Mouse (Mus musculus): ENCODE results near the gene Tob1. TPM values are rescaled to one million over a fixed set of nuclear protein-coding genes. Genes with fewer than 3 reads are reported as not detected.

Gene Tob1
- 10.2 and 11.9 TPM in 2 replicates for polyA plus RNA-seq (2012; rRNA removed)

DNA sequence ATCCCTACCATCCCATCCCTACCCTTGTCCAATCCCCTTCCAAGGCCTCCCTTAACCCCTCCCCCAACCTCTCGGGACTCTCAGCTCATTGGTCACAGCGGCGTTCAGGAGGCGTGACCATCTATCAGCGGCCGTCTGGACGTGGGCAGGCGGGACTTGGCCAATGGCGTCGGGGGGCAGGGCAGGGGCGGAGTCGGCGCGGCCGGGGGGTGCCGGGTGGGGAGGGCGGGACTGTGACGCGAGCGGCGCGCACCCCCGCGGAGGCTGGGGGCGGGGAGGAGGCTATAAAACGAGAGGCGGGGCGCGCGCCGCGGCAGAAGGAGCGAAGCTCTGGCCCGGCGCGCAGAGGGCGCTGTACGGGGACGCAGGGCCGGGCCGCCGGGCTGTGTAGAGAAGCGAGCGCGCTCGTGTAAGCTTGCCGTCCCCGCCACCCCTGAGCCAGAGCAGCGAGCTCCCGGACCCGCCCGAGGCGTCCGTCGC lies at the start of gene Tob1:
TSS of gene Tob1 (plus strand) at position 331 of the 480 bp plus-strand sequence.
- H3K4me3 ChIP-seq (ENCODE audit: extremely low read depth, insufficient read depth, insufficient read length) = peak within 1 kb of the TSS; percentile 84
- 1% methylated on average over 51 of the region's 55 CpGs for WGBS
- no peaks in the 10 kb centered on the region for H3K27me3 ChIP-seq (ENCODE audit: control insufficient read depth, insufficient read depth, low read length)
- H3K4me1 ChIP-seq (ENCODE audit: control insufficient read depth, insufficient read depth, insufficient read length) = peaks cover 1% of the 10 kb centered on the region; the same call in 1 of the 2 replicates
- peak; percentile 95 to 99 for DNase-seq (ENCODE audit: low read depth in 1 of 2, low spot score in 2 of 2)
- peaks cover 10% of the 10 kb centered on the region; the same call in 1 of the 2 replicates for H3K36me3 ChIP-seq (ENCODE audit: control insufficient read depth, insufficient read depth, low read length)
- no peak for TF ChIP-seq CTCF (IDR thresholded peaks at IDR 0.05; ENCODE audit: extremely low read depth, insufficient read depth, insufficient read length, insufficient replicate concordance)
- TF ChIP-seq POLR2A (IDR thresholded peaks at IDR 0.05; ENCODE audit: low read depth, low read length) = peak; percentile 100
- H3K27ac ChIP-seq (ENCODE audit: insufficient read depth, low read length) = peak within 1 kb of the TSS; percentile 98

DNA sequence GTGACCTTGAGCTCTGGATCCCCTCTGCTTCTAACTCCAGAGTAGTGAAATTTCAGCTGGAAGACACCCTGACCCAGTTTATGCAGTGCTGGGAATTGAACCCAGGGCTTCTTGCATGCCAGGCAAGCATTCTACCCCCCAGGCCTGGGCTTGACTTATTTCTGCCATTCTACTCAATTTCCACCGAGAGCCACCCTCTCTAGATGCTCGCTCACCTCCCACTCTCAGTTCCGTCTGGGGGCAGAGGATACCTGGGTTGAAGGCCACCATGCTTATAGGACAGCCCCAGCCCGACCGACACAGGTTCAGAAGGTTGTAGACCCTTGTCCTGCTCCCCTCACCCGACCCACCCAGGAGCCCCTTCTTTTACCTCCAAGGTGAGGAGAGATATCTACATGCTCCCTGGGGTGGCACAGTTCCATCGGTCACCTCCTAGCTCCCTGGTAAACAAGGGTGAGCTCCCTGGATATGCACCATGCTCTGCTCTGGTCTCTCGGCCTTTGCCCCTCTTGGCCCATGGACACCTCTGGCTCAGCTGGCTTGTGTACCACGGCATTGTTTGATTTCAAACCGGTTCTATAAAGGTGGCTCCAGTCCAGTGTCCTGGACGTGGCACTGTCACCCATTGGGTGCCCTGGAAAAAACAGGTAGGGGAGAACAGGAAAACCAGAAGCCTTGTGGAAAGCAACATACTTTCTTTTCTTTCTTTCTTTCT lies 49.2 kb upstream of the Tob1 start:
- WGBS = 89% methylated on average over 11 of the region's 11 CpGs
- no peak for DNase-seq (ENCODE audit: low read depth in 1 of 2, low spot score in 2 of 2)

DNA sequence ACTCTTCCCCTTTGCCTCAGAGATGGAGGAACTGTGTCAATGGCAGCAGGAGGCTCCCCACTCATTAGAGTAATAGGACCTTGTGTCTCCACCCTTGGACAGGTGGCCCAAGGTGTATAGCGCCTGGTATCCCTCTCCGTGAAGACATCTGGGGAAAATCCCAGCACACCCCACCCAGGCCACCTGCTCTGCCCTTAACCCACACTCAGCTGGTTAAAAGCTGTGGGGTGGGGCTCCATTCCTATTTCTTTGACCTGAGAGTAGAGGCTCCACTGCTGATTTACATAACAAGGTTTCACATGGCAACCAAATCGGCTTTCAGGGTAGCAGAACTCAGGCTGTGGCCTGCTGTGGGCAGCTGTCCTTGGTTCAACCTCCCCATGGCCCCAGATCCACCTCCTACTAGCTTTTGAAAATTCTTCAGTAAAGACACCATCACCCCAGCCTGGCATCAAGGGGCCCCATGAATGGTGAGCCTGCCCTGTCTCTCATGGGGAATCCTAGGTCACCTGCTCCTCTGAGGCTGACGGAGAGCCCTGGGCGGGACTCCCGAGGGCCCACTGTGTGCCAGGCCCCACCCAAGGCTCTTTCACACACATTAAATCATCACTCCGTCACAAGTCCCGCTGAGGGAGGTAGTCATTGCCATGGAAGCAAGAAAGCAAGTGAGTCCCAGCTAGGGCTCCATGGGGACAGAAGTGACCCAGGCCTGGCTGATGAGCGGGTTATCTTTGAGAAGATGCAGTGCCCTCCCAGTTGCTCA lies 48.1 kb upstream of the Tob1 start:
- no peak overlapping the region for H3K27ac ChIP-seq (ENCODE audit: insufficient read depth, low read length)
- no peaks in the 10 kb centered on the region for H3K4me1 ChIP-seq (ENCODE audit: control insufficient read depth, insufficient read depth, insufficient read length)
- DNase-seq (ENCODE audit: low read depth in 1 of 2, low spot score in 2 of 2) = no peak

More for the DNA sequence above, 49.2 kb upstream of the Tob1 start:
- no peaks in the 10 kb centered on the region for H3K27me3 ChIP-seq (ENCODE audit: control insufficient read depth, insufficient read depth, low read length)
- no peaks in the 10 kb centered on the region for H3K36me3 ChIP-seq (ENCODE audit: control insufficient read depth, insufficient read depth, low read length)
- H3K4me3 ChIP-seq (ENCODE audit: extremely low read depth, insufficient read depth, insufficient read length) = no peak overlapping the region
- H3K4me1 ChIP-seq (ENCODE audit: control insufficient read depth, insufficient read depth, insufficient read length) = no peaks in the 10 kb centered on the region
- H3K27ac ChIP-seq (ENCODE audit: insufficient read depth, low read length) = peak overlapping the region; percentile 14; the same call in 1 of the 2 replicates
- no peak for TF ChIP-seq POLR2A (IDR thresholded peaks at IDR 0.05; ENCODE audit: low read depth, low read length)

GRCm38 (mm10) chr11:94165745-94166144 lies 45.5 kb upstream of the Tob1 start:
- no peak overlapping the region for H3K27ac ChIP-seq (ENCODE audit: insufficient read depth, low read length)
- H3K27me3 ChIP-seq (ENCODE audit: control insufficient read depth, insufficient read depth, low read length) = no peaks in the 10 kb centered on the region
- 82% methylated on average over 4 of the region's 4 CpGs for WGBS
- TF ChIP-seq CTCF (IDR thresholded peaks at IDR 0.05; ENCODE audit: extremely low read depth, insufficient read depth, insufficient read length, insufficient replicate concordance) = no peak
- no peak for TF ChIP-seq POLR2A (IDR thresholded peaks at IDR 0.05; ENCODE audit: low read depth, low read length)
- H3K36me3 ChIP-seq (ENCODE audit: control insufficient read depth, insufficient read depth, low read length) = no peaks in the 10 kb centered on the region
- no peak for DNase-seq (ENCODE audit: low read depth in 1 of 2, low spot score in 2 of 2)
- no peak overlapping the region for H3K4me3 ChIP-seq (ENCODE audit: extremely low read depth, insufficient read depth, insufficient read length)
- no peaks in the 10 kb centered on the region for H3K4me1 ChIP-seq (ENCODE audit: control insufficient read depth, insufficient read depth, insufficient read length)

More for the DNA sequence above, 48.1 kb upstream of the Tob1 start:
- Histone ChIP-seq H3K27me3 (ENCODE audit: control insufficient read depth, insufficient read depth, low read length) (no peaks in the 10 kb centered on the region), H3K4me3 (ENCODE audit: extremely low read depth, insufficient read depth, insufficient read length) (no peak overlapping the region), H3K36me3 (ENCODE audit: control insufficient read depth, insufficient read depth, low read length) (no peaks in the 10 kb centered on the region)
- 91% methylated on average over 9 of the region's 9 CpGs for WGBS
- TF ChIP-seq POLR2A (IDR thresholded peaks at IDR 0.05; ENCODE audit: low read depth, low read length) (no peak), CTCF (IDR thresholded peaks at IDR 0.05; ENCODE audit: extremely low read depth, insufficient read depth, insufficient read length, insufficient replicate concordance) (no peak)

DNA sequence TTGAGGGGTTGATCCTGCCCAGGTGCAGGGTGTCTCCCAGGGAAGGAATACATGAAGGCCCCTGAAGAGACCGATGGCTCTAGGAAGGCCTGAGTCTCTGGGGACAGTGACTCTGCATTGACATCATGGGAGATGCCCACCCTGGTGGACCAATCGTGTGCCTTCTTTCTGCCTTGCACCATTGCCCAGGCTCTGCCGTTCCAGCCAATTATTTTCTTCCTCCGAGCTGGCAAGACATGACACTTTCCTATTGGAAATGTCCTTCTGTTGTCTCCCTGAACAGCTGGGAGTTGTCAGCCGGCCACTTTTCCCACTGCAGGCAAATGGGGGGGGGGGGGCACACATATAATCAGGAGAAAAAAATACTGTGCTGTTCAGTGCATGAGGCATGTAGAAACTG lies 43.0 kb upstream of the Tob1 start:
- Histone ChIP-seq H3K4me3 (ENCODE audit: extremely low read depth, insufficient read depth, insufficient read length) (no peak overlapping the region), H3K4me1 (ENCODE audit: control insufficient read depth, insufficient read depth, insufficient read length) (no peaks in the 10 kb centered on the region), H3K27me3 (ENCODE audit: control insufficient read depth, insufficient read depth, low read length) (no peaks in the 10 kb centered on the region), H3K36me3 (ENCODE audit: control insufficient read depth, insufficient read depth, low read length) (no peaks in the 10 kb centered on the region), H3K27ac (ENCODE audit: insufficient read depth, low read length) (no peak overlapping the region)
- TF ChIP-seq CTCF (IDR thresholded peaks at IDR 0.05; ENCODE audit: extremely low read depth, insufficient read depth, insufficient read length, insufficient replicate concordance) (no peak), POLR2A (IDR thresholded peaks at IDR 0.05; ENCODE audit: low read depth, low read length) (no peak)
- no peak for DNase-seq (ENCODE audit: low read depth in 1 of 2, low spot score in 2 of 2)
- WGBS = 85% methylated on average over 5 of the region's 5 CpGs

- TF ChIP-seq CTCF (IDR thresholded peaks at IDR 0.05; ENCODE audit: extremely low read depth, insufficient read depth, insufficient read length, insufficient replicate concordance) (no peak), POLR2A (IDR thresholded peaks at IDR 0.05; ENCODE audit: low read depth, low read length) (no peak)
- H3K27ac ChIP-seq (ENCODE audit: insufficient read depth, low read length) = no peak overlapping the region
- WGBS = 44% methylated on average over 5 of the region's 5 CpGs
- no peaks in the 10 kb centered on the region for H3K4me1 ChIP-seq (ENCODE audit: control insufficient read depth, insufficient read depth, insufficient read length)
- DNase-seq (ENCODE audit: low read depth in 1 of 2, low spot score in 2 of 2) = no peak
- H3K4me3 ChIP-seq (ENCODE audit: extremely low read depth, insufficient read depth, insufficient read length) = no peak overlapping the region
- H3K27me3 ChIP-seq (ENCODE audit: control insufficient read depth, insufficient read depth, low read length) = no peaks in the 10 kb centered on the region
- H3K36me3 ChIP-seq (ENCODE audit: control insufficient read depth, insufficient read depth, low read length) = no peaks in the 10 kb centered on the region
Observed at GRCm38 (mm10) chr11:94169596-94169995, 41.7 kb upstream of the Tob1 start.
